Mouse (Mus musculus) mouse trophoblast stem cell (cell line): Measurements from ENCODE around the gene Crim1.

ENCODE experiments used
- in situ Hi-C, 2 experiments: fragments of 300-500 bp; cut with MseI, MboI; formaldehyde crosslinking; loops; 2 replicates in 1 of 2; 3 replicates in 1 of 2; pipeline ENCODE4 v1.15.1; 2025

The Crim1 gene

DNA sequence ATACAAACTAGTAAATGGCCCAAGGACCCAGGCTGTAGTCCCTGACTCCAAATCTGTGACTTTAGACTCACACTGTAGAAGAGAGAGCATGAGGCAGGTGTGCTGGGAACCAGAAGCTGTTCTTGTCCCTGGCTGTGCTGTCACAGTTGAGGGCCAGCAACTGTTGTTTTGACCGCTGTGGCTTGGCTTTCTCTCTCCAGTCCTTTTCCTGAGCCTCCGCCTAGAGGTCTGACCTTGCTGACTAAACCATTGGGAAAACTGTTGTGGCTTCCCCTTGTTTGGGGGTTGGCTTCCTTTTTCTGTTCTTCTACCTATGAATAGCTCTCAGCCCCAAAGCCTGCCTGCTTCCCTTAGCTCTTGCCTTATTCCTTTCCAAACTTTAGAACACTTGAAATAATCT is 126.3 kb downstream of the Crim1 start:
- in situ Hi-C loops: no loop called here

DNA sequence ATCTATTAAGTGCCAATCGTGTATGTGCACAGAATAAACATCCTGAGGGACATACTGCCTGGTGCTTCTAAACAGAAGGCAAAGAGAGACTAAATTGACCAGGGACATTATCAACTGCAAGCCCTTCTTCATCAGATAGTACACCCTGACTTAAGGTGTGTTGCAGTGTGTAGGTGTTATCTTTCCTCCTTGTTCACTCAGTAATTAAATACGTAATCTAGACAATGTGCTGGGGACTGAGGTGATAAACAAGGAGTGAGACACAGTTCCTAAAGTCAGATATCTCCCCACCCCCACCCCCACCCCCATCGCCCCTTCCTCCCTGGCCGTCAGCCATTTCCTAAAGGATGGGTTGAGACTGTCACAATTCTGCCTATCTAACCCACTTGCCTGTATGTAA is 127.1 kb downstream of the Crim1 start:
- in situ Hi-C loops: no loop called here

DNA sequence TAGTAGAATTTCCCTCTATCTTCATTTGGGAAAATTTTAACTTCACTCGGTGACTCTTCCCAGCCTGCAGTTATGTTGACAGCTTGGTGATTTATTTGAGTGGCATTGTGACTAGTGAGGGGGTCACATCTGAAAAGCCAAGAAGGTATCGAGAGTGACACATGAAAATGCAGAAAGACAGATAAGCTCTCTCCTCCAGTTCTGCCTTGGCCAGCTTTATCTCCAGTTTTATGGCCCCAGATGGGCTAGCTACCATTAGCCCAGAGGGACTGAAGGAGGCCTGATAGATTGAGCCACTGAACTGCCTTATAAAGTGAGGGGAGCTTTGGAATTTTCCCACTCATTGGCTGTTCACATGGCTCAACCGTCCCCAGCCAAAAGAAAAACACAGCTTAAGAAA is 128.2 kb downstream of the Crim1 start:
- in situ Hi-C loops: no loop called here

DNA sequence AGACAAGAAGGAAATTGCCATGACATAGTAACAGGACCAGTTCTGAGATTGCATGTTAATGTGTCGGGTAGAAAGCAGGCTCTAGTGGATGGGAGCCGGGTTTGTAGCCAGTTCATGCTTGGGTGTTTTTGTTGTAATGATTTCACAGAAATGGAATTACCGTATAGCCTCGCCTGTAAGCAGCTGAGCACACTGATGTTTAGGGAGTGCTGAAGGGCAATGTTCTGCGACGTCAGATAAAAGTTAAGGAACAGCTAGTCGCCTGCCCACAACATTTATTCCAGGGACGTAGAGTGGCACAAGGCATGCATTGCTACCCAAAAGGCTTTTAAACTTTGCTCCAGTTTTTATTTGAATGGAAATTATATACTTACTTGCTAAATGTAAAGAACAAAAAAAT is 131.4 kb downstream of the Crim1 start:
- in situ Hi-C loops: no loop called here

DNA sequence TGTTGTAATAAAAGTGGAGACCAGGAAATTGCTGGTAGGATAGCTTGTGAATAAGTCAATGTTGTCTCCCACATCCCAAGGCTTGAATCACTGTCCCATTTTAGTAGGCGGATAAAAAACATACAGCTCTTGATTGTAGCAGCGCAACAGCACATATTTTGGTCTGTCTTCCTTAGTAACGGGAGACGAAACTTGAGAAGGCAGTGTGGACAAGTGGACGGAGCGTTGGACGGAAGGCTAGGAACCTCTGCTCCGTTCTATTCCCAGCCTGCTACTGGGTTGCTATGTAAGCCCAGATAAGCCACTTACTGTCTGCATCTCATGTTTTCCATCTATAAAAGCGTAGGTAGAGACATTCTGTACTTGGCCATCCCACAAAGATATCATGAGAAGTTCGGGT is 133.2 kb downstream of the Crim1 start:
- in situ Hi-C loops: no loop called here

DNA sequence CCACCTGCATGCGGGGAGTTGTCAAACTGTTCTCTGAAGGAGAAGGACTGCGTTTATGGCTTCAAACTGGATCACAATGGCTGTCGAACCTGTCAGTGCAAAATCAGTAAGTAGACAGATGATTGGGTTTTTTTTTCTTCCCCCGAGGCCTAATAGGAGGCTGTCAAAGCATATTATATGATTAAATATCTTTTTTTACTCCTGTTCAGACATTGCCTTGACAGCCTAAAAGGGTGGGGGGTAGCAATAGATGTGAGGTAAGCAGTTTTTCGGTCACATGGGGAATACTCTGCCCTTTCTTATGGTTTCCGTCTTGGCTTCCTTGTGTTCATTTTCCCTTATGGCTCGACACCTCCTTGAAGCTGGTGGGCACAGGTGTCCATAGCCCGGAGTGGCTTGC is 135.2 kb downstream of the Crim1 start:
- in situ Hi-C loops: no loop called here

DNA sequence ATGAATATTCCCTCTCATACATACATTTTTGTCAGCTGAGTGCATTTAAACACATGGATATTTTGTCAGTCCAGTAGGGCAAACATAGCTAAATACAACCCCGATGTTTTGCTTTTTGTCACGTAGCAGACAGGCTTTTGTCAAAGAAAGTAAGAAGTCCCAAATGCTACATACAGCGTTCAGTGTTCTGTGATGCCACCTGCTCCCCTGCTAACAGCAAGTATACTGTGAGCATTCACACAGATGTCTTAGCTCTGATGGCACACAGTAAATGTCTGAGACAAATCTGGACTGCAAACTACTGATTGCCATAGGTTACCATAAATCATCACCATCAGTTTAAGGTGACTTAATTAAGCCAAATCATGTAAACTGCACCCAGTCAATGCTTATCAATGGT is 143.6 kb downstream of the Crim1 start:
- in situ Hi-C loops: no loop called here

DNA sequence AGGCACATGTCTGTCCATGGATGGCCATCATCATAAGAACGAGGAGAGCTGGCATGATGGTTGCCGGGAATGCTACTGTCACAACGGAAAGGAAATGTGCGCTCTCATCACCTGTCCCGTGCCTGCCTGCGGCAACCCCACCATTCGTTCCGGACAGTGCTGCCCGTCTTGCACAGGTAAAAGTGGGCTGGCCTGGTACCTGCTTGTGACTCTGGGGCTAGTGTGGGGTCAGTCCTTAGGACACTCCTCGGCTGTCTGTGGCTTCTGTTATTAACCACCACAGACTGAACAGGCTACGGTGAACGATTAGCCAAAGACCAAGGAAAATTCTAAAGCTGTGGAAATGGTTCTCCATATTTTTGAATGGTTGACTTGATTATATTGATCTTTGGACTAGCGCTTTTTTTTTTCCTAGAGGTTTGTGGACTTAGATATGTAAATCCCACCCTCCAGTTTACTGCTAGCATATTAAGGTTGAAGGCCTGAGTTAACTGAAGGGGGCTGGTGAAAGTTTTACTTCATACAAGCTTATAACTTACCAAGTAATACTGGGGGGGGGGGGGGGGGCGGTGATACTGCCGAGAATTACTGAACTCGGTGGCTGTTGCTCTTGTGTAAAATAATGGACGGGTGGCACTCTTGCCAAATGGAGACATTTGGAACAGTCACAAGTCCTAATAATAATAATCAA is 147.2 kb downstream of the Crim1 start:
- in situ Hi-C loops: no loop called here

DNA sequence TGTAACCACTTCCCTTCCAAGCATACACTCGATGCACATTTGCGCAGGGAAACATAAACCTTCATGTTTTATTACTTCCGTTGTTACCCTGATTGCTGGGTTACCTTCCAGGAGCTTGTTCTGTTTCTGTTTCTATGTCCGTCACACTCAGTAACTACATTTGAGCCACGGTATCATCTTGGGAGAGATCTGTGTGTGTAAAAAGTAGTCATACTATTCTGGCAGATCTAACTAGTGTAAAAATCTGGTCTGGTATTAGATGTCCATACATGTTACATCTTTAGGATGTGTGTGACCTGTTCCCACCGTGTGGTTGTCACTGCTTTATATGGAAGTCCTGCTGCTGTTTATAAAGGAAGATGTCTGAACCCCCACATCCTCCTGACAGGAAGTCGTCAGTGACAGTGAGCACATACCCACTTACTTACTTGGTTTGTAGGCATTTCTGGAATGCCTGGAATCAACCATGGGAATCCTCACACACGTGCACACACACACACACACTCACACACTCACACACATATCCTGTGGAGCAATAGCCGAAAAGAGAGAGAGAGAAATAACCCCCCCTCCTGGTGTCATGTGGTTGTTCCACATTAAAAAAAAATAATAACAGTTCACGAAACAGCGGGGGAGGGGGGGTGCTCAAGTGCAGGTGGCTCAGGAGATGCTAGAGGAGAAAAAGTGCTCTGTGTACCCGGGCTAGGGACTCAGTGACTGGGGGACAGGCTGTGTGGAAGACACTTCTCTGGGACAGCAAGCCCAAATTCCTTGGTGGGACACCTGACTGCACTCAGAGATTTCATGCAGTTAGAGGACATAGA is 151.8 kb downstream of the Crim1 start:
- in situ Hi-C loops: no loop called here

DNA sequence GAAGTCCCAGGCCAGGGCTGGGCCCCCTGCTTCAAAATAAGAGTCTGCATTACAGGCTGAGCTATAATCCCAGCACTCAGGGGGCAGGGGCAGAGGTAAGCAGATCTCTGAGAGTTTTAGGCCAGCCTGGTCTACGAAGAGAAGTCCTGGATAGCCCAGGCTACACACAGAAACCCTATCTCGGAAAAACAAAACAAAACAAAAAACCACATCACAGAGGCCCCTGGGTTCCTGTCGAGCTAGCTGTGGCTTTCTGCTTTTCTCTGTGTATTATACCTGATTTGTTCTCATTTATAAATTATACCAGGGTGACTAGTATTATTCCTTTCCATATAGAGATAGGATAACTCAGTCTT is 152.4 kb downstream of the Crim1 start:
- in situ Hi-C loops: no loop called here

DNA sequence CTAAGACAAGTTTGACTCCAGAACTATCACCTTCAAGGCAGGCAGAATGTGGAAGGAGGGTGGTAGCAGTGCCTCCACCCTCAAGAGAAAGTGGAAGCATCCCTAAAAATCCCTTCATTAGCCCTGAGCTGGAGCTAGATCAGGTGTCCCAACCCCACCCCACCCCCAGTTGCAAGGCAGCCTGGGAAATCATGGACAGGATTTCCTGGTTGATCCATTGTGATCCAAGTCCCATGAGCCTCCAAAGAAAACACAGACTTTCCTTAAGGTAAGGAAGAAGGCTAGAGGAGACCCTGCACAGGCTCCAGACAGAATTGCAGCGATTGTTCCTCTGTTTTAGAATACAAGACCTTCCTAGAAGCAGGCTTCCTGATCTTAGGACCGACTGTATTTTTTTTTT is 154.4 kb downstream of the Crim1 start:
- in situ Hi-C loops: no loop called here

DNA sequence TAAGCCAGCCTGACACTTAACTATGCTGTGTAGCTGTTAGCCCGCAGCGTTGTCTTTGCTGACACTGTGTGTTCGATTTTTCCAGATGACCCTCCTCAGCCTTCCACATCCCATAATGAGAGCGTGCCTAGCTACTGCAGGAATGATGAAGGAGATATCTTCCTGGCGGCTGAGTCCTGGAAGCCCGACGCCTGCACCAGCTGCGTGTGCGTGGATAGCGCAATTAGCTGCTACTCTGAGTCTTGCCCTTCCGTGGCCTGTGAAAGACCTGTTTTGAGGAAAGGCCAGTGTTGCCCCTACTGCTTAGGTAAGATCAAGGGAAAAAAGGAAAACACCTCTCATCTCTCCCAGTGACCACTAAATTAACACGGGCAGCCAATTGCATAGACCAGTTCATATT is 154.8 kb downstream of the Crim1 start:
- in situ Hi-C loops: no loop called here

DNA sequence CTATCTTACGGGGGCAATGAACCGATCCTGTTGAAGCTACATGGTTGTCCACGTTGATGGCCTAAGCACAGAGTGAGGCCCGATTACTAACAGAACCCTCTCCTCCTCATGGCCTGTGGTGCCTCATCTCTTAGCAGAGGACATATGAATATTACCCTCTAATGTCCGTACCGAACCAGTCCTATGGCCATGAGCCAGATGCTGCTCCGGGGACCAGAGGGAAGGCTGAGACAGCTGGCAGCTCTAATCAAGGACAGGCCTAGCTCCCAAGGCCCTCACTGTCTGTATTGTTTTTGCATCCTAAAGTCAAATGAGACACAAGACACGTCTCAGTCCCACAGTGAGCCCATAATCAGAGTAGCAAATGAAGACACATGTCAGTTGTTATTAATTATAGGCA is 155.6 kb downstream of the Crim1 start:
- in situ Hi-C loops: no loop called here

DNA sequence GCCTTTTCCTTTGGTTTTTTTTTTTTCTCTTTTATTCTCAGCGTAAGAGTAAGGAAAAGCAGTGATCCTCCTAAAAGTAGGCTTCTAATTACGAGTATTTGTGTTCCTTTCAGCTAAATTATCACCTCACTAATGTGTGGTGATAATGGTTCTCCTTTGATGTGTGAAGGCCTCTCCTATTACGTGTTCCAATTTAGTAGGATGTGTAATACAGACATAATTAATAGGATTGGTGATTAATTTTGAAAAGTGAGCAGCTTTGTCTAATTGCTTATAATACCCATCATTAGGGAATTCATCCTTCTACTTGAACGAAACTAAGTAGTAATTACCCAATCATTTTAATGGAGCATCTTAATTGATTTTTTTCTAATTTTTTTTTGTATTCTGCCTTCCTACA is 157.7 kb downstream of the Crim1 start:
- in situ Hi-C loops: no loop called here

DNA sequence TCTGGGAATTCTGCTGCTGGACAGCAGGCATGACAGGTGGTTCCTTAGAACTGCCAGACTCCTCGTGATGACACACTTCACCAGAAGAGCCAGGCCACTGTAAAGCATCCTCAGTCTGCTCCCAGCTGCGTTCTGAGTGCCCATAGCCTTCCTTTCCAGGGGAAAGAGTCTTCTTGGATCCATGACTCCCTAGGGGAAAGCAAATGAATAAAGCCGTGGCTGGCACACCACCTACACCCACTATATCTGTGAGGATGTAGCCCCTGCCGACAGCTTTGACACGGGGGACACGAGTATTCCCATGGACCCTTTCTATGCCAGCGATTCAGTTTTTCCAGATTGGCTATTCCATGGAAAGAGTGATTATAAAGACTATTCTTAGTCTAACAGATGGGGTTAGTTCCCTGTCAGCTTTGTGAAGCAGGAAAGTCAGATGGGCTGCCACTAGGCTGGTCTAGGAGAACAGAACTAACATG is 158.2 kb downstream of the Crim1 start:
- in situ Hi-C loops: no loop called here

DNA sequence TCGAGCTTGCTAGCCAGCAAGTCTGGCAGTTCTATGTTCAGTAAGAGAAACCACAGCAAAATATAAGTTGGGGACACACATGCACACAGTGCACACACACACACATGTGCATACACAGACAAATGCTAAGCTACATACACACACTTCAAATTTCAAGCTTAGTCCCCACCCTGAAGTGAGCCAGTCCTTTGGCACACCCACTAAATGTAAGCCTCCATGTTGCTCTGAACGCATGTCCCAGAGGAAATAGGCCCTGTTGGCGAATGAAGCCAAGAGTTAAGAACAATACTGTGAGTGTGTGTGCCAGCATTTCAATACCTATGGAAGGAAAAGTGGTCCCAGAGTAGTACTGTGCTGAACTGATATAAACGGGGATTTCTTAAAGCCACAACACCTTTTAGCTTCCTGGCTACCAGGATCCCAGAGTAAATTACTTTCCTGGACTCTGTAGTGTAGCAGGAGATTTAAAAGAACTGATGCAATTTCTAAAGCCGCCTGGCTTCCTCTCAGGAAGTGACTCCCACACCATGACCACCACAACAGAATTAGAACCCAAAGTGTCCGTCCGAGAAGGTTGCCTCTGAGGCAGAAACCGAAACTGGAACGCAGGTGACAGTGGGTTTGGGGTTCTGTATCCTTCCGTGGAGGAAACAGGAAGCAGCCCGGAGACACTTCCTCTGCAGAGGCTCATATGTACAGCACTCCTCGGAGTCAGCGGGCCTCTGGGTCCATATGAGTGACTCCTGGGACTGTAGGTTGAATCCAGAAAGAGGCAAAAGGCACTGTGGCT is 162.1 kb downstream of the Crim1 start:
- in situ Hi-C loops: no loop called here

DNA sequence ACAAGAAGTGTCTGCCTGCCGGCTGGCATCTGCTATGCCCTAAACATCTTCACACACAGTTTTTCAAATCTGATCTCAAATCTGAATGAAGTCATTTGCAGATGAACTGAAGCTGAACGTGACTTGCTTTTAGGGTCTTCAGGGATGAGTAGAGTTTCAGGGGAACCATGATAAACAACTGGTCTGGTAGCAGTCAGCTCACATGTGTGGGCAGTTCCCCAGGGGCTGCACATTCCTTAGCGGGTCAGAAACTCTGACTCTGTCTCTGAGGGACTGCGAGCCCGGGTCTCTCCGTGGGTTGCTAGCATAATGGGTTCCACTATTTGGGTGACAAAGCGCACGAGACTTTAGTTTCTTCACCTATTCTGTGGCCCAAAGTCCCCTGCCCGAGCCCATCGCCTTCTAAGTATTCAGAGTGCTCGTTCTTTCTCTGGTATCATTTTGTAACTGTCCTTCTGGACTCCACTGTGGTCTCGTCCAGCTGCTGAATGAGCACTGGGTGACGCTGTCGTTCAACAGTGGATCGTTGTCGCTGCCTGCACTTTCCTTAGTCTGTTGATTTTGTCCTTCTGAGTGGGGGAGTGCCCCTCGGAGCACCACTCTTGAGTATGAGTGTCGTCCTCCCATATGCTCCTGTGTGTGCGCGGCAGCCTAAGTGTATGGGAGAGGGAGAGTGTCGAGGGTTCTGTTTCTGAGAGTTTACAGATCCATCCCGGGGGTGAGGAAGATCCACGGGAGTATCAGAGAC is 164.7 kb downstream of the Crim1 start:
- in situ Hi-C loops: no loop called here

DNA sequence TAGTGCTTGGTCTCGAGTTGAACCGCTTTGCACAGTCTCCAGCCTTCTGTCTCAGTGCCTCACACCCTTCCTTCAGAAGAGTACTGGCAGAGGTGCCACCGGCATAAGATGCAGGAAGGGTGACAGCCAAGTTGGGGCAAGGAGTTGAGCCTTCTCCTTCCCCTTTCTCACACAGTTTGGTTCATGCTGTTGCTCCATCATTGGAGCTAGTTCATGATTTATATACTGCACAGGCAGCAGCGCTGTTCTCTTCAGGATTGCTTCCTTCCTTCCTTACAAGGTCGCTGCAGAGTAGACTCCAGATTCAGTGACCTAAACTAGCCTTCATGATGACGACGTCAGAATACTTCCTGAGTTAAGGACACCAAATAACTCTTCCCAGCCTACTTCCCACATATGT is 166.0 kb downstream of the Crim1 start:
- in situ Hi-C loops: no loop called here

DNA sequence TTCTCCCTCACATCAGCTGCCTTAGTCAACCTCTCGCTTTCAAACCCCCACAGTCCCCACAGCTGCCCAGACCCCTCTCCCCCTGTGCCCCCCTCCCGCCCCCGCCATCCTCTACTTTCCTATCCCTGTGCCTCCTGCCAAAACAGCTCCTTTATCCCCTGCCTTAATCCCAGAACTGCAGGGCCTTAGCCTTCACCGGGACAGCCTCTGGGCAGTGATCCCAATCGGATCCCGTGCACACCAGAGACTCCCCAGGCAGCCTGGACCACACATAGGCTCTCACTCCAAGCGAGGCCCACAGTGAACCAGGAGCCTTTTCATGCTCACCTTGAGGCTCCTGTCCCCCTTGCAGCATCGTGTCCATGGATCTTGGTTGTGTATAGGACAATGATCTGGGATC is 168.4 kb downstream of the Crim1 start:
- in situ Hi-C loops: no loop called here

DNA sequence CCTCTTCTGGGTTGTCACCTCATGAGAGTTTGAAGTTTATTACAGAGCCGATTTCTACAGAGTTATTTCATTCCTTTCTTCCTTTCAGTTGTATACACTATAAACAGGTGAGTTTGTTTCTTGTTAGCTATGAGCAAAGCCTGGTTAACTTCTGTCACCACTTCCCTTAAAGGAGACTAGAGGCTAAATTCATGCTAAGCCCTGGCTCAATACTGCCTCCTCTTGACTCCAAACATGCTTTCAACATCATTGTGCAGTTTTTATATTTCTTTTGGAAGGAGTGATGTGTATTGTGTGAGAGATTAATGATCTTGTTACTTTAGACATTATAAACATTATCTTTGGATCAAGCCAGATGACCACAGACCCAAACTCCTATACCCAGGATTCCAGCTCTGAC is 170.4 kb downstream of the Crim1 start:
- in situ Hi-C loops: no loop called here

DNA sequence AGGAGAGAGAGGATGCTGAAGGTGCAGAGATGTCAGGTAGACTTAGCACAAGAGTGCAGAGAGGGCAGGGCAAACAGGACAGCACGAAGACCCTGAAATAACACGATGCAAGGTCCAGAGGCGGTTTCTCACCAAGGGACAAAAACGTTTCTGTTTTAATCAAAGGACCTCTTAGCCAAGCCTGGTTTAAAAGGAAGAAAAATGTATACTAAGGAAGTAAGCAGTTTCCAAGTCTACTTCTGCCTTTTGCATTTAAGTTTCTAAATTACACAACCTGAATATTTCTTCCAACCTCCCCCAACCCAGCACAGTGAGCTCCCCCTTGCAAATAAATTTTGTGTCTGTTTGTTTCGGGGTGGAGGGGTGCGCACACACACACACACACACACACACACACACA is 173.1 kb downstream of the Crim1 start:
- in situ Hi-C loops: no loop called here

DNA sequence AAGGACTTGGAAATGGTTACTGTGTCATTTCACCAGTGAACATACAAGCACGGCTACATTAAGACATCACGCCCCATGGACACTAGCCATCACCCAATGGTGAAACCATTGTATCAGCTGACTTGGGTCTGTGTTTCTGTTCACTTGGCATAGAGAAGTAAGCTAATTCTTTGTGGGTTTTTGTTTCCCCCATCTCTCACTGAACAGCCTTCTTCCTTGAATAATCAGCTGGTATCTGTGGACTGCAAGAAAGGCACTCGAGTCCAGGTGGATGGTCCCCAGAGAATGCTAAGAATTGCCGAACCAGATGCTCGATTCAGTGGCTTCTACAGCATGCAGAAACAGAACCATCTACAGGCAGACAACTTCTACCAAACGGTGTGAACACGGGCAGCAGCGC is 173.8 kb downstream of the Crim1 start:
- in situ Hi-C loops: no loop called here
